Mouse (Mus musculus) forebrain, embryonic 11.5 days (tissue): ENCODE results near the gene Rims1. TPM values are rescaled to one million over a fixed set of nuclear protein-coding genes. Genes with fewer than 3 reads are reported as not detected.

Experiments used
- ATAC-seq: fragments of 200-750 bp; cut with Nextera tagmentation; replicated peaks from 2 replicates; pipeline ENCODE4 v1.8.0; 2017; ENCODE audit warnings: moderate TSS enrichment; ENCODE audit not compliant: low FRiP score
- DNase-seq: peaks from one replicate; pipeline ENCODE4 v3.0.0-alpha.2; 2017; ENCODE audit warnings: low spot score
- H3K27ac ChIP-seq: fragments of 300-500 bp; sonication (generic); 2 replicates; pipeline ENCODE4 v1.5.1; 2014; ENCODE audit warnings: low read depth, low read length
- H3K27me3 ChIP-seq: fragments of 300-500 bp; sonication (generic); 2 replicates; pipeline ENCODE4 v1.6.1; 2014; ENCODE audit warnings: mild to moderate bottlenecking, low read length, mixed read lengths; ENCODE audit not compliant: control insufficient read depth, insufficient read depth
- H3K36me3 ChIP-seq: fragments of 300-500 bp; sonication (generic); 2 replicates; pipeline ENCODE4 v1.6.1; 2014; ENCODE audit warnings: mild to moderate bottlenecking, low read length, moderate library complexity, mixed read lengths; ENCODE audit not compliant: control insufficient read depth, insufficient read depth
- H3K4me1 ChIP-seq: fragments of 300-500 bp; sonication (generic); replicated peaks from 2 replicates; pipeline ENCODE4 v1.6.1; 2014; ENCODE audit warnings: low read length, mixed read lengths; ENCODE audit not compliant: control insufficient read depth, insufficient read depth
- H3K4me2 ChIP-seq: fragments of 300-500 bp; sonication (generic); 2 replicates; pipeline ENCODE4 v1.6.1; 2014; ENCODE audit warnings: low read depth, mild to moderate bottlenecking, low read length, moderate library complexity, mixed read lengths; ENCODE audit not compliant: severe bottlenecking
- H3K4me3 ChIP-seq: fragments of 300-500 bp; sonication (generic); 2 replicates; pipeline ENCODE4 v1.5.1; 2014; ENCODE audit warnings: low read depth, low read length
- H3K9ac ChIP-seq: fragments of 300-500 bp; sonication (generic); 2 replicates; pipeline ENCODE4 v1.6.1; 2014; ENCODE audit warnings: low read length
- H3K9me3 ChIP-seq: fragments of 300-500 bp; sonication (generic); 2 replicates; pipeline ENCODE4 v1.6.1; 2016; ENCODE audit warnings: low read length, mixed read lengths; ENCODE audit not compliant: control insufficient read depth
- WGBS: fragments of 180-500 bp; shearing (Covaris S2); extraction: QIAGEN DNeasy Blood & Tissue Kit; methylation state at CpG from one replicate; pipeline ENCODE4 v1.1.7; 2014; 5-methylcytosine and 5-hydroxymethylcytosine counted together
- polyA plus RNA-seq: library from polyadenylated mRNA; unstranded; fragments of >200 nt; fragmentation: Nextera tagmentation; extraction: Ambion mirVana; gene quantifications from 2 replicates; pipeline ENCODE4 v1.2.1, GENCODE M21; 2014

Rims1 gene
- polyA plus RNA-seq, 1 experiment from 2014 or later, result 3.1 TPM

DNA sequence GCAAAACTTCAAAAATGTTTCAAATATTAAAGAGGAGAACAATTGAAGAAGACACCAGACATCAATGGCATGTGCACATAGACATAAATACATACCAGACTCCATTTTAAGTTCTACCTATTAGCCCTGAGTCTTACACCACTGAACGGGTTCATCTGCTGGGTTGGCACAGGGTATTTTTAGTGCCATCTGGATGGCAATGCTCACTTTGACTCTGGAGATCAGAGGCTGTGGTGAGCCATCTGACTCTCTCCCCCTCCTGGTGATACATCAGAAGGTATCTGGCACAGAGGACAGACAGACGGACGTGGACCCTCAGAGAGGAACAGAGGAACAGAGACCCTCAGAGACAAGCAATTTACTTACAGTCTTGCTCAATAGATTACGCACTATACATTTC, 544.1 kb downstream of the Rims1 start:
- no peak overlapping the region for H3K4me2 ChIP-seq
- no peak overlapping the region for H3K27ac ChIP-seq
- no peaks in the 10 kb centered on the region for H3K36me3 ChIP-seq
- no peak overlapping the region for H3K9ac ChIP-seq
- ATAC-seq (no peak), DNase-seq (no peak)
- no peak overlapping the region for H3K4me3 ChIP-seq
- no peaks in the 10 kb centered on the region for H3K4me1 ChIP-seq
- H3K27me3 ChIP-seq, result no peaks in the 10 kb centered on the region
- no peaks in the 10 kb centered on the region for H3K9me3 ChIP-seq
- WGBS, result 87% methylated on average over 4 of the region's 4 CpGs

DNA sequence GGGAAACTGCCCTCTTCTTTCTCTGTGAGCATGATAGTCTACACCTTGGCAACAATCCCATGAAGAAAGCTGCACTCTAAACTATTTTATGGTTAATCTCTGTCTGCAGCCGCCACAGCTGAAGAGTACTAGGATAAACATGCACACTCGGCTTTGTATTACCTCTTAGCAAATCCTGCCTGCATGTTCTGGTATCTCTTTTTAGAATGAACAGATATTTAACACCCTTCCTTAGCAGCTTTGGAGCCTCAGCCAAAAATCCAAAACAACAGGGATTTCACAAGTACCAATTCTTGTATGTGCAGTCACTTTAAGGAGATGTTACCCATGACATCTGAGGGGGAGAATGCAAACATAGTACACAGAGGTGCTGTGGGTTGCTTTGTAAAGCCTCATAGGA, 545.5 kb downstream of the Rims1 start:
- Histone ChIP-seq H3K4me2 (no peak overlapping the region), H3K4me1 (no peaks in the 10 kb centered on the region), H3K36me3 (no peaks in the 10 kb centered on the region), H3K27ac (no peak overlapping the region), H3K9ac (no peak overlapping the region), H3K9me3 (no peaks in the 10 kb centered on the region), H3K27me3 (no peaks in the 10 kb centered on the region), H3K4me3 (no peak overlapping the region)
- DNase-seq (no peak), ATAC-seq (no peak)
- 89% methylated on average over 2 of the region's 2 CpGs for WGBS

DNA sequence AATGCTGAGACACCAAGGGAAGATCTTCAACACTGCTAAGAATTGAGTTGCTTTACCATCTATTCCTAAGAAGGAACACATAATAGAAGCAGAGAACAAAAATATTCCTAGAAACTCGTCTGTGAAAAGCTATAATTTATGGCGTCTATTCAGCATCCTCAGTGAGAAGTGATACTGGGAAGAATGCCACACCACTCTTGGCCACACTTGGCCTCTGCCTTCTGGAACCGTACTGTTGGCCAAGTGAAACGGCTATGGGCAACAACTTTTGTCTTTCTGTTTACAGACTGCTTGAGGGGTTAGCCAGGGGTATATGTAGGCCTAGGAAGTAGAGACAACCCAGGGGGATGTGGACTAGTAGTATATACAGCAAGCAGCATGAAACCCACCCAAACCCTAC, 547.4 kb downstream of the Rims1 start:
- no peaks in the 10 kb centered on the region for H3K4me1 ChIP-seq
- no peak overlapping the region for H3K27ac ChIP-seq
- H3K9me3 ChIP-seq, result no peaks in the 10 kb centered on the region
- H3K27me3 ChIP-seq, result no peaks in the 10 kb centered on the region
- ATAC-seq, result no peak
- no peaks in the 10 kb centered on the region for H3K36me3 ChIP-seq
- H3K4me3 ChIP-seq, result no peak overlapping the region
- H3K9ac ChIP-seq, result no peak overlapping the region
- 79% methylated on average over 4 of the region's 4 CpGs for WGBS
- no peak overlapping the region for H3K4me2 ChIP-seq
- DNase-seq, result no peak

DNA sequence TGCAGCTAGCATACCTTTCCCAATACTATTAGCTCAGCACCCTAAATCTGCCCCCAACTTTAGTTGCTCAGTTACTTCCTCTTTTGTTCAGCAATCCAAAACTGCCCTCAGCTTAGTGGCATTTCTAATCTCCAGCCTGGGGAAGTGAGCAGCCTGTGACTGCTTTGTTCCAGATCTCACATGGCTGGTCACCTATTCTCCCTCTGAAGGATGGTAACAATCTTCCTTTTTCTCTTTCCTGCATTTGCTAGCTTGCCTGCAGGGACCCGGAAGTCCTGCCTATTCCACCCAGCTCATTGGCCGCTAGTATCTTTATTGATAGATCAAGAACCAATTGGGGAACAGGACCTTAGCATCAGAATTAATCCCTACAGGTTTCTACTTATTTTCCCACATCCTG, 551.5 kb downstream of the Rims1 start:
- Histone ChIP-seq H3K27me3 (no peaks in the 10 kb centered on the region), H3K4me1 (no peaks in the 10 kb centered on the region), H3K9me3 (no peaks in the 10 kb centered on the region), H3K9ac (no peak overlapping the region), H3K27ac (no peak overlapping the region), H3K4me2 (no peak overlapping the region), H3K4me3 (no peak overlapping the region), H3K36me3 (no peaks in the 10 kb centered on the region)
- DNase-seq (no peak), ATAC-seq (no peak)
- 77% methylated on average over 2 of the region's 2 CpGs for WGBS

DNA sequence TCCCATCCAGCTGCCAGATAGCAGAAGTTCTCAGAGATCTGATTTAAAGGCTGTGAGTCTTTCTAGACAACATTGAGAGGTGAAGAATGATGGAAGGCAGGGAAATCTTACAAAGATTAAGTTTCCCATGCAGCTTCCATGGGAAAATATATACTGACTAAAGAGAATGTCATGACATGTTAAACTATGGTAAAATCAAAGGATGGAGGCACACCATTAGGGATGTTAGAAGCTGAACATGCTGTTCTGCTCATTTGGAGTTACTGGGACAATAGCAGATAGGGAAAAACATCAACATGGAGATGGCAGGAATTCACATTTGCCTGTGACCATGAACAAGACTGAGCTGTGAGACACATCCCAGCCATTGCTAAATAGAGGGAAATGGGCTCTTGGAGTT, 552.9 kb downstream of the Rims1 start:
- ATAC-seq, result no peak

DNA sequence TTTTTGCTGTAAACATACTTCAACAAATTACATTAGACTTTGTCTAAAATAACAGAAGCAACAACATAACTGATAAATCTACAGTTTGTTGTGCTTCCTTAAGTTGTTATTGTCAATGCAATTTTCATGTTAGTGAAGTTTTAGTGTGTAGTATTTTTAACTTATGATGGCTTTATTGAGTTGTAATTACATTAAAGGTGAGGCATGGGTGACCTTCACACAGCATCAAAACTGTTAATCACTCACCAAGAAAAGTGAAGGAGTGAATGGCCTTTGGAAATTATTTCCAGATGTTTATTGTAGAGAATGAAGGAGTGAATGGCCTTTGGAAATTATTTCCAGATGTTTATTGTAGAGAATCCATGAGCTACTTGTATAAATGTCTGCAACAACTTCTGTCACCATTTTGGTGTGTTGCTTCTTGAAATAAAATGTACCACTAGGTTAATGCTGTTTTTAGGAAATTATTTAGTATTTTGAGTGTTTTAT, 556.9 kb downstream of the Rims1 start:
- H3K27ac ChIP-seq, result no peak overlapping the region
- no peaks in the 10 kb centered on the region for H3K9me3 ChIP-seq
- no peaks in the 10 kb centered on the region for H3K4me1 ChIP-seq
- H3K27me3 ChIP-seq, result no peaks in the 10 kb centered on the region
- DNase-seq (no peak), ATAC-seq (no peak)
- H3K9ac ChIP-seq, result no peak overlapping the region
- H3K4me3 ChIP-seq, result no peak overlapping the region
- H3K4me2 ChIP-seq, result no peak overlapping the region
- no peaks in the 10 kb centered on the region for H3K36me3 ChIP-seq

More for the DNA sequence above, 552.9 kb downstream of the Rims1 start:
- Histone ChIP-seq H3K27me3 (no peaks in the 10 kb centered on the region), H3K4me3 (no peak overlapping the region), H3K4me1 (no peaks in the 10 kb centered on the region), H3K9ac (no peak overlapping the region), H3K9me3 (no peaks in the 10 kb centered on the region), H3K4me2 (no peak overlapping the region), H3K27ac (no peak overlapping the region), H3K36me3 (no peaks in the 10 kb centered on the region)
- no peak for DNase-seq

DNA sequence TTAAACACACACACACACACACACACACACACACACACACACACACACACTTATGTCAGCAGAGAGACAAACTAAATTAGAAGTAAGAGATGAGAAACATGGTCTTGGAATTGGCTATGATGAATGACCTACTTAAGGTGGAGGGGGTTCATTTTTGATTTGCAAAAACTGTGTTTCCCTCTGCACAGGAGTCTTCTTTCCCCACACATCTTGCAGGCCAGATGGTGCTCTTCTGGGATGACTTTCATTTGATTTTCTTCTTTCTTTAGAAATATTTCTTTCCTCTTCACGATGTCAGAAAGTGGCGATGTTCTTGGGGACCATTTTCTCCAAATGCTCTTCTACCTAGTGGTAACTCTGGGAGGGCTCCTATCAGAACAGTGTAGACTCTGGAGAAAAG, 560.0 kb downstream of the Rims1 start:
- no peaks in the 10 kb centered on the region for H3K27me3 ChIP-seq
- ATAC-seq, result no peak

More for the DNA sequence above, 560.0 kb downstream of the Rims1 start:
- H3K4me2 ChIP-seq, result no peak overlapping the region
- no peaks in the 10 kb centered on the region for H3K9me3 ChIP-seq
- H3K27ac ChIP-seq, result no peak overlapping the region
- H3K9ac ChIP-seq, result no peak overlapping the region
- H3K4me1 ChIP-seq, result no peaks in the 10 kb centered on the region
- H3K4me3 ChIP-seq, result no peak overlapping the region
- 92% methylated on average over 2 of the region's 2 CpGs for WGBS
- no peaks in the 10 kb centered on the region for H3K36me3 ChIP-seq
- no peak for DNase-seq
